Mouse (Mus musculus) thymus, postnatal 4 days (tissue): ENCODE results near the gene Dcaf5.
A peak's percentile ranks its signal among the peaks of the same experiment; 100 is the strongest.

Experiments used
- DNase-seq: peaks from one replicate; pipeline ENCODE4 v3.0.0; 2021

Dcaf5 gene

GRCm38 (mm10) chr12:80330819-80331218, 105.6 kb downstream of the Dcaf5 start:
- no peak for DNase-seq

- DNase-seq = no peak
Measured at GRCm38 (mm10) chr12:80329641-80330040, 106.8 kb downstream of the Dcaf5 start.

GRCm38 (mm10) chr12:80326047-80326446, 110.4 kb downstream of the Dcaf5 start:
- DNase-seq = no peak

GRCm38 (mm10) chr12:80324785-80325131, 111.6 kb downstream of the Dcaf5 start:
- DNase-seq = no peak

- no peak for DNase-seq
Measured at GRCm38 (mm10) chr12:80324051-80324784, 112.2 kb downstream of the Dcaf5 start.

- peak; percentile 25 for DNase-seq
Measured at GRCm38 (mm10) chr12:80323371-80324050, 112.9 kb downstream of the Dcaf5 start.

GRCm38 (mm10) chr12:80322494-80322893, 113.9 kb downstream of the Dcaf5 start:
- DNase-seq = no peak

GRCm38 (mm10) chr12:80319062-80319461, 117.3 kb downstream of the Dcaf5 start:
- no peak for DNase-seq

GRCm38 (mm10) chr12:80315321-80315720, 121.1 kb downstream of the Dcaf5 start:
- DNase-seq = no peak

- DNase-seq = no peak
Measured at GRCm38 (mm10) chr12:80311959-80312669, 124.3 kb downstream of the Dcaf5 start.

- no peak for DNase-seq
Measured at GRCm38 (mm10) chr12:80307556-80307955, 128.8 kb downstream of the Dcaf5 start.

- DNase-seq = no peak
Measured at GRCm38 (mm10) chr12:80304518-80304917, 131.9 kb downstream of the Dcaf5 start.

GRCm38 (mm10) chr12:80300833-80301456, 135.5 kb downstream of the Dcaf5 start:
- DNase-seq = no peak

- DNase-seq = peak; percentile 41
Measured at GRCm38 (mm10) chr12:80298714-80299113, 137.7 kb downstream of the Dcaf5 start.

- no peak for DNase-seq
Measured at GRCm38 (mm10) chr12:80291895-80292435, 144.4 kb downstream of the Dcaf5 start.

GRCm38 (mm10) chr12:80290964-80291363, 145.4 kb downstream of the Dcaf5 start:
- no peak for DNase-seq

- DNase-seq = no peak
Measured at GRCm38 (mm10) chr12:80290483-80290882, 145.9 kb downstream of the Dcaf5 start.

- no peak for DNase-seq
Measured at GRCm38 (mm10) chr12:80289722-80290121, 146.7 kb downstream of the Dcaf5 start.

- DNase-seq = no peak
Measured at GRCm38 (mm10) chr12:80285890-80286289, 150.5 kb downstream of the Dcaf5 start.
